Mouse (Mus musculus): Measurements from ENCODE around the gene Ahnak2. TPM values are rescaled to one million over a fixed set of nuclear protein-coding genes. Genes with fewer than 3 reads are reported as not detected.

Ahnak2 gene
- polyA plus RNA-seq, 1 experiment, result 1.4 TPM

GRCm38 (mm10) chr12:112796551-112797510 is 5.6 kb downstream of the Ahnak2 start:
- WGBS, result 75% methylated on average over 17 of the region's 17 CpGs
- Histone ChIP-seq H3K27ac (ENCODE audit: control insufficient read depth, insufficient read depth, low read depth, low read length, poor library complexity) (no peak overlapping the region), H3K4me1 (ENCODE audit: control insufficient read depth, insufficient read depth, low read length) (no peaks in the 10 kb centered on the region), H3K4me3 (replicated peaks; ENCODE audit: control insufficient read depth, low read depth, low read length) (no peak overlapping the region)
- TF ChIP-seq POLR2A (IDR thresholded peaks at IDR 0.05; ENCODE audit: borderline replicate concordance, control insufficient read depth, low read depth, low read length) (no peak), CTCF (IDR thresholded peaks at IDR 0.05; ENCODE audit: control insufficient read depth, insufficient read depth, low read length) (no peak)

- no peak overlapping the region for H3K27ac ChIP-seq (ENCODE audit: control insufficient read depth, insufficient read depth, low read depth, low read length, poor library complexity)
- H3K4me3 ChIP-seq (replicated peaks; ENCODE audit: control insufficient read depth, low read depth, low read length), result no peak overlapping the region
- WGBS, result 8% methylated on average over 18 of the region's 18 CpGs
- H3K4me1 ChIP-seq (ENCODE audit: control insufficient read depth, insufficient read depth, low read length), result no peaks in the 10 kb centered on the region
- TF ChIP-seq CTCF (IDR thresholded peaks at IDR 0.05; ENCODE audit: control insufficient read depth, insufficient read depth, low read length), result no peak
- TF ChIP-seq POLR2A (IDR thresholded peaks at IDR 0.05; ENCODE audit: borderline replicate concordance, control insufficient read depth, low read depth, low read length), result no peak
Observed at GRCm38 (mm10) chr12:112795466-112796104, 6.9 kb downstream of the Ahnak2 start.

GRCm38 (mm10) chr12:112794998-112795397 is 7.5 kb downstream of the Ahnak2 start:
- Histone ChIP-seq H3K4me3 (replicated peaks; ENCODE audit: control insufficient read depth, low read depth, low read length) (no peak overlapping the region), H3K27ac (ENCODE audit: control insufficient read depth, insufficient read depth, low read depth, low read length, poor library complexity) (no peak overlapping the region), H3K4me1 (ENCODE audit: control insufficient read depth, insufficient read depth, low read length) (no peaks in the 10 kb centered on the region)
- 87% methylated on average over 5 of the region's 5 CpGs for WGBS
- TF ChIP-seq POLR2A (IDR thresholded peaks at IDR 0.05; ENCODE audit: borderline replicate concordance, control insufficient read depth, low read depth, low read length), result no peak
- no peak for TF ChIP-seq CTCF (IDR thresholded peaks at IDR 0.05; ENCODE audit: control insufficient read depth, insufficient read depth, low read length)

DNA sequence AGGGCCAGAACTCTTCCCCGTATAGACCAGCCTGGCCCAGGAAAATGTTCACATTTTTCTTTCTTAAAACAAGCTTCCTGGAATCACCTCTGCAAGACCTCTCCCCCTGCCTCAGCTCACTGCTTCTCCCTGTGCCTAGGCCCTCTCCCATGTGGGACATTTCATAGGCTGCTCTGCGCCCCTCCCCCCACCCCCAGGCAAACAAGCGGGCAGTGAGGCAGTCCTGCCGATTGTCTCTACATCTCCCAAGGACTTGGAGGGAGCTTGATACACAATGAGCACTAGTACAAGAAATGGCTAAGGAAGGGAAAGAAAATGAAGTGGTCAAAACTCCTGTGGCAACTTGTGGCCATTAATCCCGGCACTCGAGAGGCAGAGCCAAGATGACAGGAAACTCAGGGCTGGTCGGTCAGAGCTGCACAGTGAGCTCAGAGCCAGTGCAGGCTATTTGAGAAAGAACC is 8.1 kb downstream of the Ahnak2 start:
- Histone ChIP-seq H3K27ac (ENCODE audit: control insufficient read depth, insufficient read depth, low read depth, low read length, poor library complexity) (no peak overlapping the region), H3K4me1 (ENCODE audit: control insufficient read depth, insufficient read depth, low read length) (no peaks in the 10 kb centered on the region), H3K4me3 (replicated peaks; ENCODE audit: control insufficient read depth, low read depth, low read length) (no peak overlapping the region)
- WGBS, result 72% methylated on average over 7 of the region's 7 CpGs
- TF ChIP-seq POLR2A (IDR thresholded peaks at IDR 0.05; ENCODE audit: borderline replicate concordance, control insufficient read depth, low read depth, low read length) (no peak), CTCF (IDR thresholded peaks at IDR 0.05; ENCODE audit: control insufficient read depth, insufficient read depth, low read length) (no peak)

DNA sequence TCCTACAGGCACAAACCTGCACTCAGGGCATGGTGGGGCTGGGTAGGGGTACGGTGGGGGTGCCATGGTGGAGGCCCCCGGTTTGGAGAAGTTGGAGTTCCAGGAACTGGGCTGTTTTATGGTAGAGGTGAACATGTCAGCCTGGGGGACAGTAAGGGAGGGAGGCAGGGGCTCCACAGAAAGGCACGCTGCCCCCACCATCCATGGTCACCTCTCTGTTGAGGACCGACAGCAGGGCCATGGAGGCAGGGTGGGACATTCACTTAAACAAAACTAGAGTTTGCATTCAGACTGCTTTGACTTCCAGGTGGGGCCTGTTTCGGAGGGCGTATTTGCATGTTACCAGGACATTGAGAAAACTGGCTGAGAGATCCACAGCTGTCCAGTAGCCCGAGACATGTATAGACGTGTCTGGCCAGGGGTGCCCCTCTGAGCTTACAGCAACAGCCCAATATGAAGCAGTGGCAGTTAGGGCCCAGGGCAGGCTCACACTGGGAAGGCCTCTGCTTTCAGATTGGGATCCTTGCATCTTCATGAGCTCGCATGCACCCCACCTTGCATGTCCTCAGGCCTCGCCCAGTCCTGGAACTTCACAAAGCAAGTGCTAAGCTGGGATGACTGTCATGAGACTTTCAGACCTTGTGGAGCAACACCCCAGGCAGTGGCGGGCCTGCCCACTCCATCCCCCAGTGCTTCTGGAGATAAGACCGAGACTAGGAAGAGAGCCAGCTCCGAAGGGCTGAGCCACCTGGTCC is 8.7 kb downstream of the Ahnak2 start:
- 71% methylated on average over 13 of the region's 13 CpGs for WGBS
- TF ChIP-seq POLR2A (IDR thresholded peaks at IDR 0.05; ENCODE audit: borderline replicate concordance, control insufficient read depth, low read depth, low read length) (no peak), CTCF (IDR thresholded peaks at IDR 0.05; ENCODE audit: control insufficient read depth, insufficient read depth, low read length) (no peak)
- no peak overlapping the region for H3K27ac ChIP-seq (ENCODE audit: control insufficient read depth, insufficient read depth, low read depth, low read length, poor library complexity)
- no peak overlapping the region for H3K4me3 ChIP-seq (replicated peaks; ENCODE audit: control insufficient read depth, low read depth, low read length)
- no peaks in the 10 kb centered on the region for H3K4me1 ChIP-seq (ENCODE audit: control insufficient read depth, insufficient read depth, low read length)

DNA sequence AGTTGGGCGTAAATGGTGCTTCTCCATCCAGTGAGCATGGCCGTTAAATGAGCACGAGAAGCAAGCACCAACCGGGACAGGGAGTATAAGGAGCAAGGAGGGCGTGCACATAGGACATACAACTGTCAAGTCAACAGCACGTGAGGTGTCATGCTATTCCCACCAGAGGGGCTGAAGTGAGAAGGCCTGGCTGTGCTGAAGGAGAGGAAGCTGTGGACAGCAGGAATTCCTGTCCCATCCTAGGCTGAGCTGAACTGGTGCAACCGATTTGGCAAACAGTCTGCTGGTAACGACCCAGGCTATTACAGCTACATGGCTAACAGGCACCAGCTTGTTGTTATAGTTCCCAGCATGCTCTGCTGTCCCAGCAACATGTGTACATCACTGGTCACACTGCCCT is 11.4 kb downstream of the Ahnak2 start:
- 56% methylated on average over 8 of the region's 8 CpGs for WGBS

DNA sequence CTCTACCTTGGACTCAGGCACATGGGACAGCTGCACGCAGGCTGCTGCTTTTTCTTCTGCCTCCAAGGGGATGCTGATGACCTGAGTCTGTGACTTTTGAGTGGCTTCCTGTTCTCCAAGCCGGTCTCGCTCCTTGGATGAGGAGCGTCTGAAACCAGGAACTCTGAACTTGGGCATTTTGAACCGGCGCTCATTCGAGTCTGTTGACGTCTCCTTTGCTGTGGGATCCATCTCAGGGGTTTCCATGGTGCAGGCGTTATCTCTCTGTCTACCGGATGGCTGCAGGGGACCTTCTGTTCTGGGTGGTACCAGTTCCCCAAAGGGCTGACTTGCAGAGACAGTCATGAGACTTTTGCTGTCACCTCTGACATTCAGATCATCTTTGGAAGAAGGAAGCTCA is 28.0 kb downstream of the Ahnak2 start:
- H3K4me3 ChIP-seq (replicated peaks; ENCODE audit: control insufficient read depth, low read depth, low read length), result no peak overlapping the region
- 82% methylated on average over 10 of the region's 10 CpGs for WGBS
- no peak overlapping the region for H3K27ac ChIP-seq (ENCODE audit: control insufficient read depth, insufficient read depth, low read depth, low read length, poor library complexity)
- H3K4me1 ChIP-seq (ENCODE audit: control insufficient read depth, insufficient read depth, low read length), result no peaks in the 10 kb centered on the region
- no peak for TF ChIP-seq CTCF (IDR thresholded peaks at IDR 0.05; ENCODE audit: control insufficient read depth, insufficient read depth, low read length)
- TF ChIP-seq POLR2A (IDR thresholded peaks at IDR 0.05; ENCODE audit: borderline replicate concordance, control insufficient read depth, low read depth, low read length), result no peak

More for the DNA sequence above, 11.4 kb downstream of the Ahnak2 start:
- Histone ChIP-seq H3K4me1 (ENCODE audit: control insufficient read depth, insufficient read depth, low read length) (no peaks in the 10 kb centered on the region), H3K4me3 (replicated peaks; ENCODE audit: control insufficient read depth, low read depth, low read length) (no peak overlapping the region), H3K27ac (ENCODE audit: control insufficient read depth, insufficient read depth, low read depth, low read length, poor library complexity) (no peak overlapping the region)
- TF ChIP-seq CTCF (IDR thresholded peaks at IDR 0.05; ENCODE audit: control insufficient read depth, insufficient read depth, low read length) (no peak), POLR2A (IDR thresholded peaks at IDR 0.05; ENCODE audit: borderline replicate concordance, control insufficient read depth, low read depth, low read length) (no peak)

GRCm38 (mm10) chr12:112774026-112774425 is 28.4 kb downstream of the Ahnak2 start:
- Histone ChIP-seq H3K4me1 (ENCODE audit: control insufficient read depth, insufficient read depth, low read length) (no peaks in the 10 kb centered on the region), H3K4me3 (replicated peaks; ENCODE audit: control insufficient read depth, low read depth, low read length) (no peak overlapping the region), H3K27ac (ENCODE audit: control insufficient read depth, insufficient read depth, low read depth, low read length, poor library complexity) (no peak overlapping the region)
- WGBS, result 62% methylated on average over 6 of the region's 6 CpGs
- TF ChIP-seq POLR2A (IDR thresholded peaks at IDR 0.05; ENCODE audit: borderline replicate concordance, control insufficient read depth, low read depth, low read length), result no peak
- no peak for TF ChIP-seq CTCF (IDR thresholded peaks at IDR 0.05; ENCODE audit: control insufficient read depth, insufficient read depth, low read length)
